Mouse (Mus musculus): Measurements from ENCODE around the gene Wdr66.
"Not testable (repeated sequence)": the region's sequence is repeated elsewhere in the genome, so short reads cannot be mapped to it uniquely, and the experiment has no call there.

The Wdr66 gene

GRCm38 (mm10) chr5:123251834-123252233, at the start of gene Wdr66:
Wdr66 (plus strand) TSS chr5:123252102.
- in situ Hi-C loops (cut with MboI, MseI), result no loop called here

DNA sequence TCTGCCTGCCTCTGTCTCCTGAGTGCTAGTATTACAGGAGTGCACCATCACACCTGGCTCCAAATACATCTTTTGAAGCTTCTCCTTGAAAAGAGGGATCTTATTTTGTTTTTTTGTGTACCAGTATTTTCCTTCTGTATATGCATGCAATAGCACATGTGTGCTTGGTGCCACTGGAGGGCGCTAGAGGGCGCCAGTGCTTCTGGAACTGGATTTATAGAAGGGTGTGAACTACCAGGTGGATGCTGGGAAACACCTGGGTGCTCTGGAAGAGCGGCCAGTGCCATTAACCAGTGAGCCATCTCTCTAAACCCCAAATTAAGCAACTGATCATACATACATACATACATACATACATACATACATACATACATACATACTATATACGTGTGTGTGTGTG, 49.1 kb upstream of the Wdr66 start:
- in situ Hi-C loops (cut with MboI, MseI), result not testable (repeated sequence)

DNA sequence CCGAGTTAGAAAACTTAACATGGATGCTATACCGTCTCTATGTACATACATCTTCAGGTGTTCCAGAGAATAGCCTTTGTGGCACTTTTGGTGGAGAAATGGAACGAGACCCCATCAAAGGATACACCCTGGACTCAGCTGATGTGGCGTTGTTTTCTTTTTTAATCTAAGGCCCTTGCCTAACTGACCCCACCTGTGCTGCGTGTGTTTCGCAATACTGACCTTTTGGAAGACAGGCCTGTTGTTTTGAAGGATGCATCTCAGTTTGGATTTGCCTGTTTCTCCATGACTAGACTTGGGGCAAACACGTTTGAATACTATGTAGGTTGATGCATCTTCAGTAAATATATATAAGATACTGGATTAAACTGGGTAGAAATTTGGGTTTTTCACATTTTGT, 48.3 kb upstream of the Wdr66 start:
- in situ Hi-C loops (cut with MboI, MseI), result not testable (repeated sequence)

DNA sequence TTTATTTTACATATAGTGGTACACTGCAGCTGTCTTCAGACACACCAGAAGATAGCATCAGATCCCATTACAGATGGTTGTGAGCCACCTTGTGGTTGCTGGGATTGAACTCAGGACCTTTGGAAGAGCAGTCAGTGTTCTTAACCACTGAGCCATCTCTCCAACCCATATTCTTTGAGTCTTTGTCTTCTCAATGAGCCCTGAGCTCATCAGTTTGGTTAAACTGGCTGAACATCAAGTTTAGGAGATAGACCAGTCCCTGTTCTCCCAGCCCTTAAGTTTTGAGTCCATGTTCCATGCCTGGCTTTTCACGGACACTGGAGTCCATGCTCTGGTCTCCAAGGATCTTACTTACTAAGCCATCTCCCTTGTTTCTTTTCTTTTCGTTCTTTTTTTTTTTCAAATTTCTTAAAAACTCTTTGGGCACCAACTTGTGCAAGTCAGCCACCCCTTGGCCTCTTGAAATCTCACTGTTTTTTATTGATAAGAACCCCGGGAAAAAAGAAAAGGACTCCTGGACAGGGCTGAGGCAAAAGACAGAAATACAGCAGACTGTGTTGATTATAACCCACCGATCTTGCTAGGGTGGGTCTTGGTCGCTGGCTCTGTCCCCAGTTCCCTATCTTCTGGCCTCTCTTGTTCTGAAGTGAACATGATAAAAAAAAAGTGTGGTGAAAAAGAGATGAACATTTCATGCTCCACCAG, 29.4 kb upstream of the Wdr66 start:
- in situ Hi-C loops (cut with MboI, MseI), result not testable (repeated sequence)

- in situ Hi-C loops (cut with MboI, MseI), result no loop called here
Measured at GRCm38 (mm10) chr5:123223051-123223410, 28.9 kb upstream of the Wdr66 start.

- in situ Hi-C loops (cut with MboI, MseI), result not testable (repeated sequence)
Measured at GRCm38 (mm10) chr5:123223861-123224260, 28.0 kb upstream of the Wdr66 start.

GRCm38 (mm10) chr5:123226851-123227250, 25.1 kb upstream of the Wdr66 start:
- in situ Hi-C loops (cut with MboI, MseI), result no loop called here

DNA sequence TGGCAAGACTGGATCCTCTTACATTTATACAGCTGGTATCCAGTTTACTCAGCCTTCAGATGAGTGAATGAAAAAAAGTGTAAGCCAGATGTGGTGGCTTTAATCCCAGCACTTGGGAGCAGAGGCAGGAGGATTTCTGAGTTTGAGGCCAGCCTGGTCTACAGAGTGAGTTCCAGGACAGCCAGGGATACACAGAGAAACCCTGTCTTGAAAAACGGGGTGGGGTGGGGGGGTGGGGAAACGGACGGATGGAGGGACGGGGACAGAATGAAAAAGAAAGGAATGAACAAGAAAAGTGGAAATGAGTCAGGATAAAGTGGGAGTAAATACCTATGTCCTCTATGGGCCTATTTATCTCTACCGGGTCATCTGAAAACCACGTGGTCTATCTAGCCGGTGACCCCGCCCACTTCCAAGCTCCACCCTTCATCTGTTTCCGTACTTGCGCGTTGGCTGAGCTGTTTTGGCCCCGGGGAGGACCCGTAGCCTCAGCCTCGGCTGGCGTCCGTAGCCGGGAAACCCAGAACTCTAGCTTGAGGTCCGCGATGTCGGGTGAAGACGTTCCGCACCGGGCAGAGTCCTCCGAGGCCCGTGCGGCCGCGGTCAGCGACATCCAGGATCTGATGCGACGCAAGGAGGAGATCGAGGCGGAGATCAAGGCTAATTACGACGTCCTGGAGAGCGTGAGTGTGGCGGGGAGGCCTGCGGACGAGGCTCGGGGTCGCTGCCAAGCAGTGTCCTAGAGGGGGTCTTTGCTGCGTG, 24.0 kb upstream of the Wdr66 start:
- in situ Hi-C loops (cut with MboI, MseI), result no loop called here

- in situ Hi-C loops (cut with MboI, MseI), result no loop called here
Measured at GRCm38 (mm10) chr5:123228524-123228922, 23.4 kb upstream of the Wdr66 start.

- in situ Hi-C loops (cut with MboI, MseI), result no loop called here
Measured at GRCm38 (mm10) chr5:123229296-123229695, 22.6 kb upstream of the Wdr66 start.

DNA sequence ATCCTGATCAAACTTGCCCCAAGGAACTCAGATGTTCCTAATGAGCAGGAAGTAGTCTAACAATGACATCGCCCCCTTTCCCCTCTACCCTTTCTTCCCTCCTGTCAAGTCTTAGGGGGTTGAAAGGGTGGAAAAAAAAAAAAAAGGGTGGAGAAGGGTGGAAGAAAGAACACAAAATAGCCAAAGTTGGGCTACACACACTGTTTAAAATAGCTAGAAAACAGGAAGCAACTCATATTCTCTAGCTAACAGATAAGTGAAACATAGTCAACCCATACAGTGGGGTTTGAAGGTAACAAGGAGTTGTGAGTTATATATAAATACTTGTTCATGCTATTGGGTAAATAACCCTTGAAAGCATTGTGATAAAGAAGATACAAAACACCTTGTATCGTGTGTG, 19.7 kb upstream of the Wdr66 start:
- in situ Hi-C loops (cut with MboI, MseI), result no loop called here

DNA sequence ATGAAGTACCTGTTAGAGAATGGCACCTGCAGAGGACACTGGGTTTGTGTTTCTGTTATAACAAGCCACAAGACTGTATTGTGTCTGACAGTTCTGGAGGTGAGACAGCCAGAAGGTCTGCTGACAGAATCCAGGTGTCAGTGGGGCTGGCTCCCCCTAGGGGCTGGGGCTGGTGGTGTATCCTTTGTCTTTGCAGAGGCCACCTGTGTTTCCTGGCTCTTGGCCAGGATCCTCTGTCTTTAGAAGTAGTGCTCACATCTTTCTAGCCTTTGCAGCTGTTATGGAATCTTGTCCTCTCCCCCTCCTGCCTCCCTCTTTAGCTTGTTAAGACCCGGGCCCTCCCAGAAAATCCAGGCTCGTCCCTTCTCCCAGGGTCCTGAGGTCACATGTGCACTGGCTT, 16.2 kb upstream of the Wdr66 start:
- in situ Hi-C loops (cut with MboI, MseI), result no loop called here

DNA sequence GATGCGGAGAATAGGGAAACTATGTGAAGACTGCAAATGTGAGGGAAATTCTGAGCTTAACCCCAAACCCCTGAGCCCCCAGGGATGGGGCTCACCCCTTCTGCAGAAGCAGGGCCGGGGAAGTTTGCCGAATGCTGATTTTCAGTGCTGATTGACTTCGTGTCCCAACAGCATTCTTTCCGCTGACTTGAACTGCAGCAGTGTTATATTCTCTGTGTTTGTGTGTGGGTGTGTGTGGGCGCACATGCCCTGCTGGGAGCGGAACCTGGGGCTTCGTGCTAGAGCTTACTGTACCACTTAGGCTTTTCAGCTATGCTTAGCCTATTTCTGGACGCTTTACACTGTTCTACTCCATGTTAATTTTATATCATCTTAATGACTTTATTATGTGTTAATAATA, 15.5 kb upstream of the Wdr66 start:
- in situ Hi-C loops (cut with MboI, MseI), result no loop called here

DNA sequence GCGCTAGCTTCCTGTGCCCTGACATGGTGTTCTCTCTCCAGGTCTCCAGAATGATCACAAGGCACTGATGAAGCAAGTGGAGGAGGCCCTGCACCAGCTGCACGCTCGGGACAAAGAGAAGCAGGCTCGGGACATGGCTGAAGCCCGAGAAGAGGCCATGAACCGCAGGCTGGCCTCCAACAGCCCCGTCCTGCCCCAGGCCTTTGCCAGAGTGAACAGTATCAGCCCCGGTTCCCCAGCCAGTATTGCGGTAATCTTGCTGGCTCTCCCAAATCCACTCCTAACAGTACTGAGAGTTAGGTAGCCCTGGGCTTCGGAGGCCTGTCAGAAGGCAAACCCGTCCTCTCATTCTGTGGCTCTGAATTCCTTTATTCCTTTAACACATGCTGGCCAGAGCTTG, 12.4 kb upstream of the Wdr66 start:
- in situ Hi-C loops (cut with MboI, MseI), result no loop called here

DNA sequence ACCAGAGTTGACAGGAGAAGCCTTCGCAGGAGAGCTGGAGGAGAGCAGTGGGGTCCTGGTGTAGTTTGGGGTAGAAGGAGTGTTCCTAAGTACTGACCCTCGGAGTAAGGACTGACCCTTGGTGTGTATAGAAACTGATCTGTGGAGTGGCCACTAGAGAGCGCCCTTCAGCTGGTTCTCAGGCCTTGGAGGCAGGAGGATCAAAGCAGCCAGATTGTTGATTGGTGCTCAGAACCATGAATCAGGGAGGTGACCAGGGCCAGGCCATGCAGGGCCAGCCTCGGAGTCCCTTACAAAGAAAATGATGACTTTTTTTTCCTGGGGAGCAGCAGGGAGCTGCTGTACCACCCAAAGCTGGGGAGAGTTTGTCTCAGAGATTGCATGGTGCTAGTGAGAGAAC, 6.4 kb upstream of the Wdr66 start:
- in situ Hi-C loops (cut with MboI, MseI), result no loop called here

DNA sequence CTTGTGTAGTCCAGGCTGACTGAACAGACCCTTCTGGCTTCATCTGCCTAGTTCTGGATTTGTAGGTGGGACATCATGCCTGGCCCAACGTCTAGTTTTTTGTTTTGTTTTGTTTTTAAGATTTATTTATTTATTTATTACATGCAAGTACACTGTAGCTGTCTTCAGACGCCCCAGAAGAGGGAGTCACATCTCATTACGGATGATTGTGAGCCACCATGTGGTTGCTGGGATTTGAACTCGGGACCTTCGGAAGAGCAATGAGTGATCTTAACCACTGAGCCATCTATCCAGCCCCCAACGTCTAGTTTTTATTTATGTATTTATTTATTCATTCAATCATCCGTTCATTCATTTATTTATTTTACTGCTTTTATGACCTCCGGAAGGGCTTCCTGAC, 512 bp upstream of the Wdr66 start:
- in situ Hi-C loops (cut with MboI, MseI), result no loop called here

DNA sequence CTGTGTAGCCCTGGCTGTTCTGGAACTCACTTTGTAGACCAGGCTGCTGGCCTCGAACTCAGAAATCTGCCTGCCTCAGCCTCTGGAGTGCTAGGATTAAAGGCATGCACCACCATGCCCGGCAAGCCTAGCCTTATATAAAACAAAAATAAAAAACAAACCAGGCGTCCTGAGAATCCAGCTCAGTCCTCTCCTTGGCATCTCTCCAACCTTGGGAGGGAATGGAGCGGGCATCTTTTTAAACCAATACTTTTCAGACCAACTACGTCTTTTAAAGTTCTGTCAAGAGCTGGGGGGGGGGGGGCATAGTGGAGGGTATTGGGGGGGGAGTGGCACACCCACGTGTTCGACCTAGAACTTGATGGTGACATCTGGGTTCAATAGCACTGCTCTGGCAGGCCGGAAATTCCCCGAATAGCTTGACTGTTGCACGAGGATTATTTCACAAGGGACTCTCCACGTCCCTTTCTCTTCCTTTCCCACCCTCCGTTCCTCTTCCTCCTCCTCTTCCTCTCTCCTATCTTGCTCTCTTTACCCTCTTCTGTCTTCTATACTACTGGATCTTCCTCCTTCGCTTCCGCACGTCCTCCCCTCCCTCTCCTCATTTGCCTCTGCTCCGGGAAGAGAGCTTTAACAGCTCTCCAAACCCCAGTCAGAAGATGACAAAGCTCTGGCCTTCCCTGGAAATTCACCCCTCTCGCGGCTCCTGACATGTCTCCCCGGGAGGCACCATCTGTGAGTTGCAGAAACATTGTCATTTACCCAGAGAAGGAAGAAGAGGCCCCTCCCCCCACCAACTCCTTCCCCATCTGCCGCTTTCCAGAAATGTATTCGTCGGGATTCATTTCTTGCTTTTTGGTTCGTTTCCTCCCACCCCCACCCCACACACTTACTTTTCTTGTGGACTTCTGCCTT, 5.2 kb downstream of the Wdr66 start:
- in situ Hi-C loops (cut with MboI, MseI), result no loop called here

- in situ Hi-C loops (cut with MboI, MseI), result no loop called here
Measured at GRCm38 (mm10) chr5:123258990-123259389, 7.1 kb downstream of the Wdr66 start.

GRCm38 (mm10) chr5:123260698-123261097, 8.8 kb downstream of the Wdr66 start:
- in situ Hi-C loops (cut with MboI, MseI), result no loop called here

- in situ Hi-C loops (cut with MboI, MseI), result no loop called here
Measured at GRCm38 (mm10) chr5:123266909-123267308, 15.0 kb downstream of the Wdr66 start.

GRCm38 (mm10) chr5:123268477-123269474, 16.9 kb downstream of the Wdr66 start:
- in situ Hi-C loops (cut with MboI, MseI), result no loop called here
